Mouse (Mus musculus): ENCODE data around the gene Tmem170.

GRCm38 (mm10) chr8:111883615-111884014, 7.1 kb upstream of the Tmem170 start:
- TF ChIP-seq GATA1 (IDR thresholded peaks at IDR 0.05; ENCODE audit: borderline replicate concordance, low read length), result no peak
- no peak for TF ChIP-seq CTCF (IDR thresholded peaks at IDR 0.05; ENCODE audit: low read depth, low read length)
- TF ChIP-seq GATA2 (IDR thresholded peaks at IDR 0.05; ENCODE audit: borderline replicate concordance, low read depth, low read length), result no peak
